Mouse (Mus musculus): ENCODE results near the gene Lbh. TPM values are rescaled to one million over a fixed set of nuclear protein-coding genes. Genes with fewer than 3 reads are reported as not detected.

Lbh gene
- polyA plus RNA-seq, 1 experiment from 2014 or later = 8.6 TPM

DNA sequence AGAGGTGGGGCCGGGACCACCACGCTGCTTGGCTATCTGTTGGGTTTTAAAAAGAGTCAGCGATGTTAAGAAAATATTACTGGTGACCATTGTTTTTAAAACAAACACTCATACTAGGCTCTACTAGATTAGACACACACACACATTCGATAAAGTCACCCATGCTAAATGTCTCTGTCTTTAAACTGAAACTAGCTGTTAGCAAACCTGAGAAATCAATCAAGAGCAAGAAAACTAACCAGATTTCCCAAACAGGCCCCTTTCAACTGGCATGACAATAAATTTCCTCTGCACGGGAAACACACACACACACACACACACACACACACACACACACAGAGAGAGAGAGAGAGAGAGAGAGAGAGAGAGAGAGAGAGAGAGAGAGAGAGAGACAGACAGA, 47.6 kb downstream of the Lbh start:
- H3K4me3 ChIP-seq (ENCODE audit: low read depth, low read length) = no peak overlapping the region
- no peak overlapping the region for H3K9ac ChIP-seq (ENCODE audit: low read depth, low read length)
- H3K4me2 ChIP-seq (replicated peaks; ENCODE audit: low read depth, low read length) = no peak overlapping the region
- no peaks in the 10 kb centered on the region for H3K9me3 ChIP-seq (ENCODE audit: control insufficient read depth, low read length)
- ATAC-seq (ENCODE audit: low FRiP score) (no peak), DNase-seq (ENCODE audit: low spot score) (no peak)
- no peaks in the 10 kb centered on the region for H3K4me1 ChIP-seq (replicated peaks; ENCODE audit: control insufficient read depth, insufficient read depth, low read length)
- no peaks in the 10 kb centered on the region for H3K36me3 ChIP-seq (ENCODE audit: control insufficient read depth, insufficient read depth, low read length)
- H3K27ac ChIP-seq (ENCODE audit: low read depth, low read length) = no peak overlapping the region
- WGBS = 80% methylated on average over 5 of the region's 5 CpGs
- no peaks in the 10 kb centered on the region for H3K27me3 ChIP-seq (ENCODE audit: control insufficient read depth, insufficient read depth, low read length)

GRCm38 (mm10) chr17:72966091-72966531, 48.0 kb downstream of the Lbh start:
- no peaks in the 10 kb centered on the region for H3K36me3 ChIP-seq (ENCODE audit: control insufficient read depth, insufficient read depth, low read length)
- 68% methylated on average over 5 of the region's 5 CpGs for WGBS
- H3K9ac ChIP-seq (ENCODE audit: low read depth, low read length) = no peak overlapping the region
- H3K4me1 ChIP-seq (replicated peaks; ENCODE audit: control insufficient read depth, insufficient read depth, low read length) = no peaks in the 10 kb centered on the region
- ATAC-seq (ENCODE audit: low FRiP score) (no peak), DNase-seq (ENCODE audit: low spot score) (no peak)
- no peak overlapping the region for H3K4me3 ChIP-seq (ENCODE audit: low read depth, low read length)
- H3K4me2 ChIP-seq (replicated peaks; ENCODE audit: low read depth, low read length) = no peak overlapping the region
- no peaks in the 10 kb centered on the region for H3K27me3 ChIP-seq (ENCODE audit: control insufficient read depth, insufficient read depth, low read length)
- H3K27ac ChIP-seq (ENCODE audit: low read depth, low read length) = no peak overlapping the region
- H3K9me3 ChIP-seq (ENCODE audit: control insufficient read depth, low read length) = no peaks in the 10 kb centered on the region

DNA sequence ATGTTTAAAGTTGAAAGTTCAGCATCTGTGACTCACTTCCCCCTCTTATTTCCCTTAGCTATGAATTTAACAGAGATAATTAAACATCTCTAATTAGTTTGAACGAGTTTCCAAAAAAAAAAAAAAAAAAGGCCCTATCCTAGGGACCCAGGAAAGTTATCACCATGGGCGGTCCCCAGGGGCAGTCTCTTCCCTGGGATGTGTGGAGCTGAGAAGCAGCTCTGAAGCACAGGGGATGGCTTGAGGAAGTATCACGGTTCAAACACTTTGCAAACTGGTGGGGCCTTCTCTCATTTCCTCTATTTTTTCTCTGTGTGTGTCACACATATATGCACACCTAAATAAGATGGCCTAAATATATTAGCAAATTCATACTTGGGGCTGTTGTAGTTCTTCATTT, 48.8 kb downstream of the Lbh start:
- H3K4me2 ChIP-seq (replicated peaks; ENCODE audit: low read depth, low read length) = no peak overlapping the region
- H3K9me3 ChIP-seq (ENCODE audit: control insufficient read depth, low read length) = no peaks in the 10 kb centered on the region
- no peak overlapping the region for H3K9ac ChIP-seq (ENCODE audit: low read depth, low read length)
- no peaks in the 10 kb centered on the region for H3K27me3 ChIP-seq (ENCODE audit: control insufficient read depth, insufficient read depth, low read length)
- no peaks in the 10 kb centered on the region for H3K36me3 ChIP-seq (ENCODE audit: control insufficient read depth, insufficient read depth, low read length)
- ATAC-seq (ENCODE audit: low FRiP score) (no peak), DNase-seq (ENCODE audit: low spot score) (no peak)
- H3K4me1 ChIP-seq (replicated peaks; ENCODE audit: control insufficient read depth, insufficient read depth, low read length) = no peaks in the 10 kb centered on the region
- WGBS = 48% methylated on average over 3 of the region's 3 CpGs
- H3K27ac ChIP-seq (ENCODE audit: low read depth, low read length) = no peak overlapping the region
- no peak overlapping the region for H3K4me3 ChIP-seq (ENCODE audit: low read depth, low read length)

- Histone ChIP-seq H3K9ac (ENCODE audit: low read depth, low read length) (no peak overlapping the region), H3K4me2 (replicated peaks; ENCODE audit: low read depth, low read length) (no peak overlapping the region), H3K27me3 (ENCODE audit: control insufficient read depth, insufficient read depth, low read length) (no peaks in the 10 kb centered on the region), H3K9me3 (ENCODE audit: control insufficient read depth, low read length) (no peaks in the 10 kb centered on the region), H3K27ac (ENCODE audit: low read depth, low read length) (no peak overlapping the region), H3K36me3 (ENCODE audit: control insufficient read depth, insufficient read depth, low read length) (no peaks in the 10 kb centered on the region), H3K4me3 (ENCODE audit: low read depth, low read length) (no peak overlapping the region), H3K4me1 (replicated peaks; ENCODE audit: control insufficient read depth, insufficient read depth, low read length) (no peaks in the 10 kb centered on the region)
- ATAC-seq (ENCODE audit: low FRiP score) (no peak), DNase-seq (ENCODE audit: low spot score) (no peak)
- 75% methylated on average over 6 of the region's 6 CpGs for WGBS
Observed at GRCm38 (mm10) chr17:72967371-72968175, 49.5 kb downstream of the Lbh start.

GRCm38 (mm10) chr17:72968666-72969065, 50.6 kb downstream of the Lbh start:
- H3K4me2 ChIP-seq (replicated peaks; ENCODE audit: low read depth, low read length) = no peak overlapping the region
- ATAC-seq (ENCODE audit: low FRiP score) (no peak), DNase-seq (ENCODE audit: low spot score) (no peak)
- H3K4me3 ChIP-seq (ENCODE audit: low read depth, low read length) = no peak overlapping the region
- no peaks in the 10 kb centered on the region for H3K4me1 ChIP-seq (replicated peaks; ENCODE audit: control insufficient read depth, insufficient read depth, low read length)
- H3K9me3 ChIP-seq (ENCODE audit: control insufficient read depth, low read length) = no peaks in the 10 kb centered on the region
- no peaks in the 10 kb centered on the region for H3K36me3 ChIP-seq (ENCODE audit: control insufficient read depth, insufficient read depth, low read length)
- H3K9ac ChIP-seq (ENCODE audit: low read depth, low read length) = no peak overlapping the region
- no peaks in the 10 kb centered on the region for H3K27me3 ChIP-seq (ENCODE audit: control insufficient read depth, insufficient read depth, low read length)
- H3K27ac ChIP-seq (ENCODE audit: low read depth, low read length) = no peak overlapping the region
- WGBS = 80% methylated on average over 4 of the region's 4 CpGs

GRCm38 (mm10) chr17:72970631-72971161, 52.6 kb downstream of the Lbh start:
- Histone ChIP-seq H3K27me3 (ENCODE audit: control insufficient read depth, insufficient read depth, low read length) (no peaks in the 10 kb centered on the region), H3K4me1 (replicated peaks; ENCODE audit: control insufficient read depth, insufficient read depth, low read length) (no peaks in the 10 kb centered on the region), H3K9ac (ENCODE audit: low read depth, low read length) (no peak overlapping the region), H3K4me2 (replicated peaks; ENCODE audit: low read depth, low read length) (no peak overlapping the region), H3K27ac (ENCODE audit: low read depth, low read length) (no peak overlapping the region), H3K9me3 (ENCODE audit: control insufficient read depth, low read length) (no peaks in the 10 kb centered on the region), H3K4me3 (ENCODE audit: low read depth, low read length) (no peak overlapping the region), H3K36me3 (ENCODE audit: control insufficient read depth, insufficient read depth, low read length) (no peaks in the 10 kb centered on the region)
- DNase-seq (ENCODE audit: low spot score) (no peak), ATAC-seq (ENCODE audit: low FRiP score) (no peak)
- 78% methylated on average over 7 of the region's 7 CpGs for WGBS

- DNase-seq (ENCODE audit: low spot score) = no peak
- no peaks in the 10 kb centered on the region for H3K27me3 ChIP-seq (ENCODE audit: control insufficient read depth, insufficient read depth, low read length)
- H3K4me3 ChIP-seq (ENCODE audit: low read depth, low read length) = no peak overlapping the region
- H3K4me1 ChIP-seq (replicated peaks; ENCODE audit: control insufficient read depth, insufficient read depth, low read length) = no peaks in the 10 kb centered on the region
- H3K9me3 ChIP-seq (ENCODE audit: control insufficient read depth, low read length) = no peaks in the 10 kb centered on the region
- H3K4me2 ChIP-seq (replicated peaks; ENCODE audit: low read depth, low read length) = no peak overlapping the region
- no peak for ATAC-seq (ENCODE audit: low FRiP score)
- H3K36me3 ChIP-seq (ENCODE audit: control insufficient read depth, insufficient read depth, low read length) = no peaks in the 10 kb centered on the region
- H3K9ac ChIP-seq (ENCODE audit: low read depth, low read length) = no peak overlapping the region
- H3K27ac ChIP-seq (ENCODE audit: low read depth, low read length) = no peak overlapping the region
- 95% methylated on average over 5 of the region's 5 CpGs for WGBS
Observed at GRCm38 (mm10) chr17:72973041-72973440, 54.9 kb downstream of the Lbh start.

DNA sequence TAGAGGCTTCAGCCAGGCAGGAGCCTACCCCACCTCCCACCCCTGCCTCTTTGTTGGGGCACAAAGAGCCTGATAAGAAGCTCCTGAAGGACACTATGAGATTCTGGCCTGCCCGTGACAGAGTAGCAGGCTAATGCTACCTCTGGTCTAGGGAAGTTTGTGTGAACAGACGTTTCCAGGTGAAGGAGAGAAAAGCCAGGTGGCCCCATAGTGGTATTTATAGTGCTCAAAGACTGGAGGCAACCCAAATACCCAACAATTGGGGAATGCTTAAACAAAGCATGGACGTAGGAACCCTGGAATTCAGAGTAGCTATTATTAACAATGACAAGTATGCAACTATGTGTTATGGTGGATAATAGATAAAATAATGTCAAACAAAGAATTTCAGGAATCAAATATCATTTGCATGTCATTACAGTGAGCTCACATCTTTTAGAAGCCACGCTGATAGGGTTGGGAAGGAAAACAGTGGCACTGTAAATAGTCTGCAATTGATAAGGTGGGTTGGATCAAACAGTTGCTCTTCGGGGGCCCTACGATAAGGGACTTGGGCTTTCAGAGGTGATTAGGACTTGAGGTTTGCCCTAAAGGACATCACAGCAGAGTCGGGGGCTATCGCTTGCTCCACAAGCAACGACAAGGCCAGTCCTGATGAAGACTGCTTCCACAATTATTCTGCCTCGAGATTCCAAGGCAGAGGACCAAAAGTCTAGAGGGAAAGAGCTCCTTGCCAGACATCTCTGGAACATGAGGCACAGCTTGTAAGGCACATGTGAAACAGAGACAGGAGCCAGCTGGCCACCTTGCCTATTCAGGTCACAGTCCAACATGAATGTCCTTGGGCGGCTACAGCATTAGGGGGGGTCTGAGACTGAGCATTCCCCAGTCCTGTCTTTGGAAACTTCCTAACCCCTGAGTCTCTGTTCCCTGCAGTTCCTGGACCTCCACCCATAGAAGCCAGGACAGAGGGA, 58.4 kb downstream of the Lbh start:
- no peaks in the 10 kb centered on the region for H3K27me3 ChIP-seq (ENCODE audit: control insufficient read depth, insufficient read depth, low read length)
- H3K4me1 ChIP-seq (replicated peaks; ENCODE audit: control insufficient read depth, insufficient read depth, low read length) = no peaks in the 10 kb centered on the region
- no peak for DNase-seq (ENCODE audit: low spot score)
- no peak overlapping the region for H3K4me3 ChIP-seq (ENCODE audit: low read depth, low read length)
- ATAC-seq (ENCODE audit: low FRiP score) = no peak
- no peak overlapping the region for H3K4me2 ChIP-seq (replicated peaks; ENCODE audit: low read depth, low read length)
- H3K36me3 ChIP-seq (ENCODE audit: control insufficient read depth, insufficient read depth, low read length) = no peaks in the 10 kb centered on the region
- WGBS = 83% methylated on average over 11 of the region's 11 CpGs
- H3K9ac ChIP-seq (ENCODE audit: low read depth, low read length) = no peak overlapping the region
- no peak overlapping the region for H3K27ac ChIP-seq (ENCODE audit: low read depth, low read length)
- no peaks in the 10 kb centered on the region for H3K9me3 ChIP-seq (ENCODE audit: control insufficient read depth, low read length)

All from hindbrain, embryonic 11.5 days (tissue).